Mouse (Mus musculus): ENCODE results near the gene Prr14.
"Not testable (repeated sequence)": the region's sequence is repeated elsewhere in the genome, so short reads cannot be mapped to it uniquely, and the experiment has no call there.

The Prr14 gene

DNA sequence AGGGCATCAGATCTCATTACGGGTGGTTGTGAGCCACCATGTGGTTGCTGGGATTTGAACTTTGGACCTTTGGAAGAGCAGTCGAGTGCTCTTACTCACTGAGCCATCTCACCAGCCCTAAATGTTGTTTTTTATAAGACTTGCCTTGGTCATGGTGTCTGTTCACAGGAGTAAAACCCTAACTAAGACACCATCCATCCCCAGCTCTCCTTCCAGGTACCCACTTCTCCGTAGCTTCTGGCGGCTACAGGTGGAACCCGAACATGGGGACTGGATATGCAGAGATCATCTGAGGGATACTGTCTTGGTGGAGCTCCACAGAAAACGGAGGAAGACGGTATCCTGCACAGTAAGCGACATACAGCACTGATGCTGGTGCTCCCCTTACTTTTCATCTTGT lies at the start of gene Prr14:
TSS of gene Prr14 (plus strand) at position 301 of the 400 bp plus-strand sequence.
- DNase-seq (ENCODE audit: low spot score), result not testable (repeated sequence)

DNA sequence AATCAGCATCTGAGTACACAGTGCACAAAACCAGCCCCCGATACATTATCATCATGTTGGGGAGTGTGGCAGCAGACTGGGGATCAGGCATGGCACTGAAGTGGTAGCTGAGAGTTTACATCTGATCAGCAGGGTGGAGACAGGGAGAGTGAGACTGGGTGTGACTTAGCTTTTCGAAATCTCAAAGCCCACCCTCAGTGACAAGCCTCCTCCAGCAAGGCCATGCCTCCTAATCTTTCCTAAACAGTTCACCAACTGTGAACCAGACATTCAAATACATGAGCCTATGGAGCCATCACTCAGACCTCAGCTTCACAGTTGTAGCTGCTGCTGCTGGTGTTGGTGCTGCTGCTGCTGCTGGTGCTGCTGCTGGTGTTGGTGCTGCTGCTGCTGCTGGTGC lies 48.0 kb upstream of the Prr14 start:
- DNase-seq (ENCODE audit: low spot score), result no peak

DNA sequence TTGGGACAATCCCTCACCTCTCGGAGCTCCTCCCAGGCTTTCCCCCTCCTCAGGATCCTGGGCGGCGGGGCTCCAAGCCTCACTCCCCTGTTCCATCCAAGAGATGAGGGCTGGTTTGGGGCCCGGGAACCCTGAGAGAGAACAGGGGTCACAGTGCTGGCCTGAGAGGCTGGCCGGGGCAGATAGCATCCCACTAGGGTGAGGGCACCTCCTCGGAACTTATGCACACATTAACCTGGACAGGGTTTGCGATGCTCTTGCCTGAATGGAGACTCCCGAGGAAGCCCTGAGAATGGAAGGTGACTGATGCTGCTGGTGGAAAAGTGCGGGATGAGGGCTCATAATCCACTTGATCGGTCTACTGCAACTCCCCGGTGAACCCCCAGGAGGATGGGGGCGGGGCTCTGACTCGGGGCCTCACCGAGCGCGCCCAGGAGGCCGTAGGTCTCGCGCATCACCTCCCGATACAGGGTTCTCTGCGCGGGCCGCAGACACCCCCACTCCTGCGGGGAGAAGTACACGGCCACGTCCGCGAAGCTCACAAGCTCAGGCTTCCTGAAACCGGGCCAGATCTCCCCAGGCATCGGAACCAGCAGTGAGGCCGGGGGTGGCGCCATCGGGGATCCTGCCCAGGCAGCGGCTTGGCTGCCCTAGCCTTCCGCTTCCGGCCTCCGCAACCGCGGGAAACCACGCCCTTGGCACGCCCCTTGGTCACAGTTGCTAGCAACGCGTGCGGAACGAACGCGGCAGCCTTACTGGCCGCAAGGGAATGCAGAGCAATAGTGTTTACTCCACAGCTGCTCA lies 37.8 kb upstream of the Prr14 start, which contains the start of gene Zfp688:
TSS of gene Zfp688 (minus strand) at position 681 of the 804 bp plus-strand sequence.
- DNase-seq (ENCODE audit: low spot score), result peak; percentile 92

DNA sequence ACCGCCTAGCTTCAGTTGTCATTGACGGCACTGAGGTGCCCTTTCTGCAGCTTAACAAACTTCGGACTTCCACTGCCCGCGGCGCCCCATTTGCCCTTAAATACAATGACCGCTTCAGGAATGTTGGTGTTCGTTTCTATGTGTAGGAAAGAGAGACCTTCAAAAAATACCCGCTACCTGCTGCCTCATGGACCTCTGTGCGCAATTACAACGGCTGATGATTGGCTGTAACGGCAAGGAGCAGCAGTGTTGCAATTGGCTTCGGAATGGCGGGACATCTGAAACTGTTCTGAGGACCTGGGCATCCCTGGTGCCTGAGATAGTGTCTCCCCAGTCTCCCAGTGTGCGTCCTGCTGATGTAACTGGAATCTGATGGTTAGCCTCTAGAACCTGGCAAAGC lies 37.2 kb upstream of the Prr14 start:
- DNase-seq (ENCODE audit: low spot score), result no peak

DNA sequence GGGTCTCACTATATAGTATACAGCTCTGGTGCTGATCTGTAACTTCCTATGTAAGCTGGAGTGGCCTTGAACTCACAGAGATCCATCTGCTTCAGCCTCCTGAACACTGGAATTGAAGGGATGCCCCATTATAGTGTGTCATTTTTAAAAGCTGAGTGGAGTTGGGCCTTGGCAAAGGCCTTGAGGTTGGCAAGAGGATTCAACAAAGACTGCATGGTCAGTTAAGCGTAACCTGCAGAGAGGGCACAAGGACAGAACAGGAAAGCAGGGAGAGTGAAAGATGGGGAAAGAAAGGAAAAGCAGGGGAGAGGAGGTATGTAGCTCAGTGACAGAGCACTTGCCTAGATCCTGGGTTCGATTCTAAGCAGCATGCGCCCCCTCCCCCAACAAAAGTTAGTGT lies 34.1 kb upstream of the Prr14 start:
- DNase-seq (ENCODE audit: low spot score), result no peak

DNA sequence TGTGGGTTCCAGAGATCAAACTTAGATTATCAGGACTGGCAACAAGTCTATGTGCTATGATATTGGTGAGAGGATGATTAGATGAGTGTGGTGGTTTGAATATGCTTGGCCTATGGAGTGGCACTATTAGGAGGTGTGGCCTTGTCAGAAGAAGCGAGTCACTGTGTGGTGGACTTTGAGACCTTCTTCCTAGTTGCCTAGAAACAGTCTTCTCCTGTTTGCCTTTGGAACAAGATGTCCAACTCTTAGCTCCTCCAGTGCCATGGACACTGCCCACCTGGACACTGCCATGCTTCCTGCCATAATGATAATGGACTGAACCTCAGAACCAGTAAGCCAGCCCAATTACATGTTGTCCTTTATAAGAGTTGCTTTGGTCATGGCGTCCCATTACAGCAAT lies 33.5 kb upstream of the Prr14 start:
- DNase-seq (ENCODE audit: low spot score), result no peak

DNA sequence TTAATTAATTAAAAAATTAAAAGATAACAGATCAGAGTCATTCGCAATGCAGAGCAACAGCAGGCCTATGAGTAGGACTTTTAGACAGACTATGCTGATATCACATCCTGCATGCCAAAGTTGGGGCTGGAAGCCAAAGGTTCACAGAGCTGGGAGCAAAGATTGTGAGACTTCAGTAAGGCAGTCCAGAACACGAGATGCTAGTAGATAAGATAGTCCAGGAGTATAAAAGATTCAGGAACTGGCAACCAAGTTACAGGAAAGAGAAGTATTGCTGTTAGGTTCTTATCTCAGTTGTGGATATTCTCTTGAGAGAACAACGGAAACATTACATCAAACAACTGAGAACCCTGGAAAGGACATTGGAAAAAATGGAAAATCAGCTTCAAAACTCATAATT lies 33.1 kb upstream of the Prr14 start:
- no peak for DNase-seq (ENCODE audit: low spot score)

DNA sequence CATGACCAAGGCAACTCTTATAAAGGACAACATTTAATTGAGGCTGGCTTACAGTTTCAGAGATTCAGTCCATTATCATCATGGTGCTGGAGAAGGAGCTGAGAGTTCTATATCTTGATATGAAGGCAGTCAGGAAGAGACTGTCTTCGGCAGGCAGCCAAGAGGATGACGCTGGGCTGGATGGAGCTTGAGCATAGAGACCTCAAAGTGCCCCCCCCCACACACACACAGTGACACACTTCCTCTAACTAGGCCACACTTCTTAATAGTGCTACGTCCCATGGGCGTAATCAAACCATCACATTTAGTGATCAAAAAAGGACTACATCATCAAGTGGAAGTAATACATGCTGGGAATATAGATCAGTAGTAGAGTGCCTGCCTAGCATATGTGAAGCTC lies 24.2 kb upstream of the Prr14 start:
- DNase-seq (ENCODE audit: low spot score), result no peak

DNA sequence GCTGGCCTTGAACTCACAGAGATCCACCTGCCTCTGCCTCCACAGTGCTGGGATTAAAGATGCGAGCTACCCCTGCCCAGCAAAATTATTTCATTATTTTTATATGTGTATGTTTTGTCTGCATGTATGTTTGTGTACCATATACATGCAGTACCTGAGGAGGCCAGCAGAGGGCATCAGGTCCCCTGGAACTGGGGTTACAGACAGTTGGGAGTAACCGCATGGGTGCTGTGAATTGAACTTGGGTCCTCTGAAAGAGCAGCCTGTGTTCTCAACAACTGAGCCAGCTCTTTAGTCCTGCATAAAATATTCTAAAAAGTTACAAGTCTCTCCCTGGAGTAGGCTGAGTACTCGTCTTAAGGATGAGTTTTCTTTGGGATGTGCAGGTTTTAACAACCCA lies 21.7 kb upstream of the Prr14 start:
- DNase-seq (ENCODE audit: low spot score), result no peak

DNA sequence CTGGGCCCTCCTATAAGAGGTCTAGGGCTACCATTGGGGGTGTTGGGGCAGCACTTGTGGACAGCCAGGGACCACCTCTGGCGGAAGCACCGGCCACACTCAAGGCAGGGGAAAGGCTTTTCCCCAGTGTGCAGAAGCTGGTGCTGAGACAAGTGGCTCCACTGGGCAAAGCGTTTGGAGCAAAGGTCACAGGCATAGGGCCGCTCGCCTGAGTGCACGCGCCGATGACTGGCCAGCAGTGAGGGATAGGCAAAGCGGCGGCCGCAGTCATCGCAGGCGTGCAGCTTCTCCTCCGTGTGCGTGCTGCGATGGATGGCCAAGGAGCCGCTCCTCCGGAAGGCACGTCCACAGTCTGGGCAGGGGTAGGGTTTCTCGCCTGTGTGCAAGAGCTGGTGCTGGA lies 15.4 kb upstream of the Prr14 start:
- no peak for DNase-seq (ENCODE audit: low spot score)

DNA sequence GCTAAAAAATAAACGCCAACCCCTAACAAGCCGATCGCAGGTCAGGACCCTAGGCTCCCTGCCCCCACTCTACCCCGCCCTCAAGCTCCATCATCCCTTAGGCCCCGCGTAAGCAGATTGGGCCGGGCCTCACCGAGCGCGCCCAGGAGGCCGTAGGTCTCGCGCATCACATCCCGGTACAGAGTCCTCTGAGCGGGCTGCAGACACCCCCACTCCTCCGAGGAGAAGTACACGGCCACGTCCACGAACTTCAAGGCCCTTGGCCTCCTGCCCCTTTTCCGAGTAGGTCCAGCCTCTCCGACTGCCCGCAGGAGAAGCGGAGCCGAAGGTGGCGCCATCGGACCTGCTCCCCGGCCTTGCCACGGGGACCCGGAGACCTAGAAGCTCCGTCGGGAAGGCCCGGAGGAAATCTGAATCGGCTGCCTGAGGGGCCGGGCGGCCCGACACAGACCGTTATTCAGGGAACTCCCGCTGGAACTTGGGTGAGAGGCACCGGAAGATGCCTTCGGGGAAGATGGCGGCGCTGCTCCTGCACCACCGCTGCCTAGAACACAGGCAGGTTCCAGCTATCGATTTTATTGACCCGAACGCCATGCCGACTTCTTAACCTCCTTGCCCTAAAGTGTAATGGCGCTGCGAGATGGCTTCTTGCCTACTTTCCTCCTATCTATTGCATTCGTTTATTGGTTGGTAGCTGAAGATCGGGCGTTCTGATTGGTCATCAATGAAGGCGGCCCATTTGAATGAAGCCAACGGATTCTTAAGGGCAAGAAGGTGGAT lies 10.7 kb upstream of the Prr14 start, which contains the start of gene Zfp689:
TSS of gene Zfp689 (minus strand) at position 638 of the 780 bp plus-strand sequence.
- peak; percentile 97 for DNase-seq (ENCODE audit: low spot score)

DNA sequence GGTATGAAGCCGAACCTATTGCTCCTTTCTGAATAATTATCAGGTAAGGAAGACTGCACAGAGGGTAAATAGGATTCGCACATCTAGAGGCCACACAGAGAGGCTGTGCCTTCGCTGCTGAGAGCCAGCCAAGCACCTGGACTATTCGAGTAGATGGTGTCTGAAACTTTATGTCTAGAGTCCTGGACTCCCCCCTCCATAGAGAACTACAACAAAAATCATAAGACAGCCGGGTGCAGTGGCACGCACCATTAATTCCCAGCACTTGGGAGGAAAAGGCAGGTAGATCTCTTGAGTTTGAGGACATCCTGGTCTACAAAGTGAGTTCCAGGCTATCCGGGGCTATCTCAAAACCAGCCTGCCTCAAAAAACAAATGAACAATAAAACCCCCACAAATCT lies 9.4 kb upstream of the Prr14 start:
- no peak for DNase-seq (ENCODE audit: low spot score)

DNA sequence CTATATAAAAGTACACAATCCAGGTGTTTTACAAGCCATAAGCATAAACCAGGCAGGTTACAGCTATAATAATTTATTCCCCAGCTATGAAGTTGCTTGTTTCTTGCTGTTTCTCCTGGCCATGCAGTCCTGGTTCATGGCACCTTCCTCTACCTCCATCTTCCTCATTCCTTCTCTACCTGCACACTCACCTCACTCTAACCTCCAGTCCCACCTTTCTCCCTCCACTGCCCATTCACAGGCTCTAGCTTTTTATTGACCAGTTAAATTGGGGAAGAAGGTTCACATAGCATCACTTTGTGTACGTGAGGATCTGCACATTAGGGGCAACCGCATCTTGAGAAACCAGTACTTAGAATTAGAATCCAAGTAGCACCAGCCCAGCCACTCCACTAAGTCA lies 6.4 kb upstream of the Prr14 start:
- no peak for DNase-seq (ENCODE audit: low spot score)

DNA sequence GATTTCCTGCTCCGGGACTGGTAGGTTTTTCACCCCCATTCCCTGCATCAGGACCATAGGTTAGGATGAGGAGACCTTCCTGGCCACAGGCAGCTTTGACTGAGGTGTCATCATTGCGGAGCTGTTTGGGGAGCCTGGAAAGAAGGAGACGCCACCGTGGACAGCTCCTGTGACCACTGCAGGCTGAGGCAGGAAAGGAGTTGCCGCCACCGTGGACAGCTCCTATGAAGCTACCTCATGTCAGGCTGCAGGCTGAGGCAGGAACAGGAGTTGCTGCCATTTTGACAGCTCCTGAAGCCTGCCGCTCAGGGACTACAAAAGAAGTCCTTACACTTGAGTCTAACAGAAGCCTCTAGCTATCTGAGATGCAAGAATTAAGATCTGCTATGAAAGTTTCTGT lies 4.5 kb upstream of the Prr14 start:
- peak; percentile 44 for DNase-seq (ENCODE audit: low spot score)

DNA sequence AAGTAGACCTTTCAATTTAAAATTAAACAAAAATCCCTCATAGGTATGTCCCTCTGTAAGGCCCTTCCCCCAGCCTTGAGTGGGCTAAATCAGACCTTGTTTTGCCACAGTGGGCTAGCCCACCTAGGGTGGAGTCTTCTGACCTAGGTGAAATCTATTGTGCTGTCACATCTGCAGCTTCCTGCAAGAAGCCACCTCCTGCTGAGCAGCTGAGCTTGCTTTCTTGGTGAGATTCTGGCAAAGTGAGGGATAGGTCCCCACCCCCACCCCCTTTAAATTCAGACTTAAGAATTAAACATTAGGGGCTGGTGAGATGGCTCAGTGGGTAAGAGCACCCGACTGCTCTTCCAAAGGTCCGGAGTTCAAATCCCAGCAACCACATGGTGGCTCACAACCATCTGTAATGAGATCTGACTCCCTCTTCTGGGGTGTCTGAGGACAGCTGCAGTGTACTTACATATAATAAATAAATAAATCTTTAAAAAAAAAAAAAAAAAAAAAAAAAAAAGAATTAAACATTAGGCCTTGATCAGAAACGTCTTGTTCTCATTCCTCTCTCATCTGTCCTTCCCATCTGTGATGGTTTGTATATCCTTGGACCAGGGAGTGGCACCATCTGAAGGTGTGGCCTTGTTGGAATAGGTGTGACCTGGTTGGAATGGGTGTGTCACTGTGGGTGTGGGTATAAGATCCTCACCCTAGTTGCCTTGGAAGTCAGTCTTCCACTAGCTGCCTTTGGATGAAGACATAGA lies 864 bp upstream of the Prr14 start:
- DNase-seq (ENCODE audit: low spot score), result not testable (repeated sequence)

DNA sequence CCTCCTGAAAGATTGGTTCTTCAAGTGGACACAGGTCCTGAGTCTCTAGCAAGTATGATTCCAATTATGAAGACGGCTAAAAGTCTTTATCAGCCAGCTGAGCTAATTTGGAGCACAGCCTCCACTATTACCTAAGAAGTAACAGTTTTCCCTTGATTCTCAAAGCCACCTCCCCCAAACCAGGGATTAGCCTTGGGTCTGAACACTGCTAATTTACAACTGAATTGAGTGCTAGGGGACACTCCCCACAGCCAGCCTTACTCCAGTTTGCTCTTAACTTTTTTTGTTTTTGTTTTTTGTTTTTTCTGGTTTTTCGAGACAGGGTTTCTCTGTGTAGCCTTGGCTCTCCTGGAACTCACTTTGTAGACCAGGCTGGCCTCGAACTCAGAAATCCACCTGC lies 5.8 kb downstream of the Prr14 start:
- no peak for DNase-seq (ENCODE audit: low spot score)

DNA sequence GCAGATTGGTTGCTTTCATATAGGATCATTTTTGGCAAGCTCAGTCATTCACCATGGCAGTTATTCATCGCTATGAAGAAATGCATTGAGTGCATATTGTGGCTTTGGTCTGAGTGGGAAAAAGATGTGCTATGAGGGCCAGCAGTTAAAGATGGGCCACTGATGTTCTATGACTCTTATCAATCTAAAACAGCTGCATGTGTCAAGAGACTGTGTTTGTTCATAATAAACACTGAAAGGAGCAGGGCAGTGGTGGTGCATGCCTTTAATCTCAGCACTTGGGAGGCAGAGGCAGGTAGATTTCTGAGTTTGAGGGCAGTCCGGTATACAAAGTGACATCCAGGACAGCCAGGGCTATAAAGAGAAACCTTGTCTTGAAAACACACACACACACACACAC lies 6.3 kb downstream of the Prr14 start:
- DNase-seq (ENCODE audit: low spot score), result not testable (repeated sequence)

DNA sequence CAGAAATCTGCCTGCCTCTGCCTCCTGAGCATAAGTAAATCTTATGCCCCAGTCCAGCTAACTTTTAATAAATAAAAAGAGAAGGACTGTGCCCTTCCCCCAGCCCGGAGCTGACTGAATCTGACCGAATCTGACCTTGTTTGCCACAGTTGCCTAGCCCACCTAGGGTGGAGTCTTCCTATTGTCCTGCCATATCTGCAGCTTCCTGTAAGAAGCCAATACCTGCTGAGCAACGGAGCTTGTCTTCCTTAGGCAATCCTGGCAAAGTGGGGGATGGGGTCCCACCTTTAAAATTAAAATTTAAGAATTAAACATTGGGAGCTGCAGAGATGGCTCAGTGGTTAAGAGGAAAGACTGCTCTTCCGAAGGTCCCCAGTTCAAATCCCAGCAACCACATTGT lies 7.2 kb downstream of the Prr14 start:
- DNase-seq (ENCODE audit: low spot score), result no peak

DNA sequence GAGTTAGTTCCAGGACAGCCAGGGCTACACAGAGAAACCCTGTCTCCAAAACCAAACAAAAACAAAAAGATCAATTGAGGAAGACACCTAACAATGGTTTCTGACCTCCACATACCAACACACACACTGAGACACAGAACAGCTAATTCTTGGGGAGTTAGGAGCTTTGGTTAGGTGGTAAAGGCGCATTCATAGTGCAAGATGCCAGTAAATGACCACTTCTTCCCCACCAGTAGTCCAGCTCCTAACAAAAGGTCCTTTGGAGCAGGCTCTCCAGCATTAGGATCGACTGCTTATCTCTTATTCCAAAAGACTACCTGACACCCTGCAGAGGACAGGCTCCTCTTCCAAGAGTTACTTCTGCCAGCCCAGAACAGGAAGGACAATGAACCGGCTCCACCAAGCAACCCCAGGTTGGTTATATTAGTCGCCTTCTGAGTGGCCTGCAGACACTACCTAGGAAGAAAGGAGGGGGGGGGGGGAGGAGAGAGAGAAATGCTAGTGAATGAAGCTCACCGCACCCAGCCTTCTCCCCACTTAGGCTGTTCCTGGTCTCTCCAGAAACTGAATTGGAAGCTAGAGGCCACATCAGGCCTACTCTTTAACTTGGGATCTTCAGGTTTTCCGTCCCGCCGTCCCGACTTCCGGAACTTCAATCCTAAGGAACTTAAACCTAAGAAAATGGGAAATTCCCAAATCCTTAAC lies 10.8 kb downstream of the Prr14 start:
- DNase-seq (ENCODE audit: low spot score), result peak; percentile 58

DNA sequence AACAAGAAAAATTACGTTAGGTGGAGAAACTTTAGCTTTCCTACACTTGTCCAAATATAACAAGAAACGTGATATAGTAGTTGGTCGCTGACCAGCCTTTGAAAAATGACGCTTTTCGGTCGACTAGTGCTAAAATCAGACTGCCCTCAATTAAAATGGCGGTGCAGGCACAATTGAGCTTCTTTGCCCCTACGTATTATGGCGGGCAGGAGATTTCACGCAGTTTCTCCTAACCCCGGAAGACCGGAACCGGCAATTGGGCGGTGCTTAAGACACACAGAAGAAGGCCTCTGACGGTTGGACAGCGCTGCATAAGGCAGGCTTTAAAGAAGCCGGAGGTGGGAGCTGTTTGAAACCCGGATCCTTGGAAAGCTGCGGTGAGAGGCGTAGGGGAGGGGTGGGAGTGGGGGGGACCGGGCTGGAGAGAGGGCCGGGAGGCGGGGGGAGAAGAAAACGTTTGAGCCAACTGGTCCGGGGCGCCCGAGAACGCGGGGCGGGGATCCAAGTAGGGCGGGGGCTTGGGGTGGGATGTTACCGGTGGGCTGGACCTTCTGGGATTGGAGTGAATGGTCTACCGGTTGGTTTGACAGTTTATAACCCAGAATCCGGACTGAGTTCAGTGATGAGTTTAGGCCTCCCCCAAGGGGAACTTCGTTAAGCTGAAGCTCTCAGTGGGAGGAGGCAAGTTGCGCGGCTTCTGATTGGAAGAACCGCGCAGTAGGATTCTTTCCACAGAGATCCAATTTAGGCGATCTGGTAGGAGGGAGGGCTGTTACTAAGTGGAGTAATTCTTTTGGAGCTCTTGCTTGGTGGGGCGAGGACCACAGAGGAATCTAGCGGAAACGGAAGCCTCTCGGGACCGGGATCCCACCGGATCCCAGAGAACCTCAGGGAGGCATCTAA lies 11.6 kb downstream of the Prr14 start:
- DNase-seq (ENCODE audit: low spot score), result peak; percentile 98

DNA sequence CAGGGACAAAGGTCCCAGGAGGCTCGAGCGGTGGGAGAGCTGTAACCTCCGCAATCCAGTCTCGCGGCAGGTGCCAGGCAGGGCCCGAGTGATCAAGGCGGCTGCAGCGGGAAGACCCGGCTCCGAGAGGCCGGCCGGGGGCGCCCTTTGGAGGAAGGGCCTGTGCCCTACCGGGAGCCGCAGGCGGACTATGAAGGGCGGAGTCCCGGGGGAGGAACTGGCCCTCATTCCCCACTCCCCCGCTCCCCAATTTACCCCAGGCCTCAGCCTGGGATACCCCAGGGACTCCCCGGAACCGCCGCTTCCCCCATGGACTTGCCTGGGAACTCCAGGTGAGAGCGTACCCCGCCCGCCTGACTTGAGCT lies 12.2 kb downstream of the Prr14 start:
- DNase-seq (ENCODE audit: low spot score), result no peak

Data from yolk sac, embryonic 10.5 days (tissue).